Mouse (Mus musculus) small intestine, adult 2 months (tissue): Measurements from ENCODE around the gene Zfp760.

Source experiments
- CTCF ChIP-seq: fragments of 200-500 bp; IDR thresholded peaks from 2 replicates; pipeline ENCODE4 v1.5.1; 2012; ENCODE audit warnings: low read depth, mild to moderate bottlenecking, control low read depth, inconsistent platforms, low read length, moderate library complexity, mixed read lengths; ENCODE audit not compliant: insufficient replicate concordance, insufficient read length; ENCODE audit errors: extremely low read depth
- POLR2A ChIP-seq: fragments of 200-500 bp; IDR thresholded peaks from 2 replicates; pipeline ENCODE4 v1.6.1; 2012; ENCODE audit warnings: low read depth, mild to moderate bottlenecking, control low read depth, inconsistent platforms, low read length, moderate library complexity

DNA sequence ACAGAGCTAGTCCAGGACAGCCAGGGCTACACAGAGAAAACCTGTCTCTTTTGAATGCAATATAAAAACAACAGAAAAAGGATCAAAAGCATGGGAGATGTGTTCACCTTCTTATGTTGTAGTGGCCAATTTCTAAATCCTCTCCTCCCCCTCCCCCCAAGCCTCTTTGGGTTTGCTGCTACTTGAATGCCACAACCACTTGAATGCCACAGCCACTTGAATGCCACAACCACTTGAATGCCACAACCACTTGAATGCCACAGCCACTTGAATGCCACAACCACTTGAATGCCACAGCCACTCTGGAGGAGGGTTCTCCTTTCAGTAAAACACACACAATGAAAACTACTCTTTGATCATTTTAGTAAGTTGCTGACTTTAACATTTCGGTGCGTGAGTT is 45.2 kb downstream of the Zfp760 start:
- TF ChIP-seq CTCF: no peak
- no peak for TF ChIP-seq POLR2A
